Comparison of ENCODE assay signal across 22 mouse cellular contexts in genomic region chr9:96744909-96745308, GRCm38 (mm10).
"Had no signal": no experiment of that assay in that cellular context is flagged by ENCODE, and none has a peak within 500 bp of the region (broad histone marks: within the 10 kb centered on the region; RNA-seq: fewer than 3 reads in every experiment).

No protein-coding gene starts in this region.

- H3K9me3 ChIP-seq: hindbrain, embryonic 10.5 days; hindbrain, embryonic 12.5 days; intestine, embryonic 15.5 days; limb, embryonic 13.5 days; limb, embryonic 15.5 days; liver, embryonic 13.5 days had no signal

- H3K27me3 ChIP-seq: hindbrain, embryonic 12.5 days; intestine, embryonic 15.5 days; limb, embryonic 13.5 days; limb, embryonic 15.5 days; liver, embryonic 13.5 days had no signal

- H3K4me1 ChIP-seq: hindbrain, embryonic 12.5 days; liver, embryonic 13.5 days had no signal

- DNase-seq: gastrocnemius, postnatal 14 days; gastrocnemius, postnatal 36 days; heart, adult 18-20 months; heart, postnatal 10 days; heart, postnatal 4 days; kidney, adult 18-20 months; kidney, adult 8-10 months; kidney, postnatal 10 days; kidney, postnatal 25 days; kidney, postnatal 4 days; liver, embryonic 13.5 days had no signal

- H3K36me3 ChIP-seq: hindbrain, embryonic 10.5 days; hindbrain, embryonic 12.5 days; intestine, embryonic 15.5 days; limb, embryonic 13.5 days; limb, embryonic 15.5 days; liver, embryonic 13.5 days had no signal

- ATAC-seq: hindbrain, embryonic 16.5 days; inflammation-experienced regulatory T-cells, adult 6 months; intestine, embryonic 15.5 days; intestine, postnatal 0 days had no signal

- H3K27ac ChIP-seq: hindbrain, embryonic 10.5 days; hindbrain, embryonic 12.5 days; hindbrain, embryonic 14.5 days; intestine, embryonic 15.5 days; layer of hippocampus, adult 2 months; left cerebral cortex, adult 2 months; limb, embryonic 13.5 days; limb, embryonic 15.5 days; liver, embryonic 13.5 days had no signal

- H3K4me3 ChIP-seq: hindbrain, embryonic 10.5 days; hindbrain, embryonic 12.5 days; intestine, embryonic 15.5 days; layer of hippocampus, adult 2 months; left cerebral cortex, adult 2 months; limb, embryonic 13.5 days; limb, embryonic 15.5 days; liver, embryonic 13.5 days had no signal
